Mouse (Mus musculus): Measurements from ENCODE around the gene 8030474K03Rik. TPM values are rescaled to one million over a fixed set of nuclear protein-coding genes. Genes with fewer than 3 reads are reported as not detected.
"Not testable (repeated sequence)": the region's sequence is repeated elsewhere in the genome, so short reads cannot be mapped to it uniquely, and the experiment has no call there.

The 8030474K03Rik gene
- polyA plus RNA-seq, 1 experiment from 2014 or later = not detected

GRCm38 (mm10) chrX:101819980-101820379 lies 25.5 kb downstream of the 8030474K03Rik start:
- ATAC-seq (replicated peaks); H3K27me3 ChIP-seq; H3K4me1 ChIP-seq; H3K9me3 ChIP-seq; H3K27ac ChIP-seq (replicated peaks); H3K4me3 ChIP-seq; H3K9ac ChIP-seq (replicated peaks); H3K4me2 ChIP-seq (replicated peaks); H3K36me3 ChIP-seq: not testable (repeated sequence)

- no peaks in the 10 kb centered on the region for H3K36me3 ChIP-seq
- H3K4me2 ChIP-seq (replicated peaks) = no peak overlapping the region
- ATAC-seq (replicated peaks) = no peak
- no peak overlapping the region for H3K4me3 ChIP-seq
- no peak overlapping the region for H3K9ac ChIP-seq (replicated peaks)
- 60% methylated on average over 5 of the region's 5 CpGs for WGBS
- H3K4me1 ChIP-seq = peaks cover 8% of the 10 kb centered on the region; the same call in 1 of the 2 replicates
- no peak overlapping the region for H3K27ac ChIP-seq (replicated peaks)
- peaks cover 35% of the 10 kb centered on the region for H3K27me3 ChIP-seq
- no peaks in the 10 kb centered on the region for H3K9me3 ChIP-seq
Measured at GRCm38 (mm10) chrX:101847191-101847795, 52.8 kb downstream of the 8030474K03Rik start.

Other genes starting within 250 kb of the 8030474K03Rik start
- 231 and 232 TPM in 2 replicates for gene Ogt, start 154.6 kb upstream of the 8030474K03Rik start, polyA plus RNA-seq (2015; fragmentation: Nextera tagmentation; extraction: Ambion mirVana)
- 0.22 TPM in 1 of 2 replicates, not detected in the other for gene Cxcr3, start 60.4 kb upstream of the 8030474K03Rik start, polyA plus RNA-seq (2015; fragmentation: Nextera tagmentation; extraction: Ambion mirVana)
- 0.10 and 0.27 TPM in 2 replicates for gene Gm4779, start 233 bp upstream of the 8030474K03Rik start, polyA plus RNA-seq (2015; fragmentation: Nextera tagmentation; extraction: Ambion mirVana)
- 4.5 and 5.1 TPM in 2 replicates for gene Nhsl2, start 54.7 kb downstream of the 8030474K03Rik start, polyA plus RNA-seq (2015; fragmentation: Nextera tagmentation; extraction: Ambion mirVana)

Data from forebrain, embryonic 15.5 days (tissue).